Mouse (Mus musculus) stomach, postnatal 0 days (tissue): ENCODE results near the gene Zfp804a. TPM values are rescaled to one million over a fixed set of nuclear protein-coding genes. Genes with fewer than 3 reads are reported as not detected.

ENCODE experiments used
- ATAC-seq: fragments of 200-750 bp; cut with Nextera tagmentation; 2 replicates; pipeline ENCODE4 v1.8.0; 2017; ENCODE audit not compliant: low FRiP score, low TSS enrichment
- DNase-seq: peaks from one replicate; pipeline ENCODE4 v3.0.0-alpha.2; 2016; ENCODE audit warnings: low spot score
- H3K27ac ChIP-seq: fragments of 300-500 bp; sonication (generic); replicated peaks from 2 replicates; pipeline ENCODE4 v1.5.1; 2014; ENCODE audit warnings: mild to moderate bottlenecking, control low read depth
- H3K27me3 ChIP-seq: fragments of 300-500 bp; sonication (generic); 2 replicates; pipeline ENCODE4 v1.6.1; 2014; ENCODE audit warnings: low read length; ENCODE audit not compliant: control insufficient read depth, insufficient read depth
- H3K36me3 ChIP-seq: fragments of 300-500 bp; sonication (generic); 2 replicates; pipeline ENCODE4 v1.6.1; 2014; ENCODE audit warnings: low read length, mixed read lengths; ENCODE audit not compliant: control insufficient read depth, insufficient read depth
- H3K4me1 ChIP-seq: fragments of 300-500 bp; sonication (generic); replicated peaks from 2 replicates; pipeline ENCODE4 v1.6.1; 2014; ENCODE audit warnings: antibody characterized with exemption; ENCODE audit not compliant: control insufficient read depth, insufficient read depth
- H3K4me2 ChIP-seq: fragments of 300-500 bp; sonication (generic); replicated peaks from 2 replicates; pipeline ENCODE4 v1.6.1; 2014; ENCODE audit warnings: low read depth, mild to moderate bottlenecking, control low read depth, moderate library complexity
- H3K4me3 ChIP-seq: fragments of 300-500 bp; sonication (generic); 2 replicates; pipeline ENCODE4 v1.5.1; 2014; ENCODE audit warnings: low read depth, low read length, control low read depth
- H3K9ac ChIP-seq: fragments of 300-500 bp; sonication (generic); 2 replicates; pipeline ENCODE4 v1.6.1; 2014; ENCODE audit warnings: mild to moderate bottlenecking, low read length, control low read depth, mixed read lengths
- H3K9me3 ChIP-seq: fragments of 300-500 bp; sonication (generic); 2 replicates; pipeline ENCODE4 v1.6.1; 2016; ENCODE audit warnings: low read length; ENCODE audit not compliant: control insufficient read depth
- CTCF ChIP-seq: IDR thresholded peaks from 2 replicates; pipeline ENCODE4 v1.5.1; 2016; ENCODE audit warnings: antibody characterized with exemption, low read depth, mild to moderate bottlenecking, moderate library complexity
- EP300 ChIP-seq: optimal IDR thresholded peaks from 2 replicates; pipeline ENCODE3; 2016; ENCODE audit warnings: antibody characterized with exemption
- WGBS: fragments of 180-500 bp; shearing (Covaris S2); extraction: QIAGEN DNeasy Blood & Tissue Kit; methylation state at CpG from one replicate; pipeline ENCODE4 v1.1.7; 2014; 5-methylcytosine and 5-hydroxymethylcytosine counted together
- polyA plus RNA-seq: library from polyadenylated mRNA; unstranded; fragments of >200 nt; fragmentation: Nextera tagmentation; extraction: Ambion mirVana; gene quantifications from 2 replicates; pipeline ENCODE4 v1.2.1, GENCODE M21; 2015

Zfp804a gene
- polyA plus RNA-seq, 1 experiment from 2014 or later, result 0.75 TPM

DNA sequence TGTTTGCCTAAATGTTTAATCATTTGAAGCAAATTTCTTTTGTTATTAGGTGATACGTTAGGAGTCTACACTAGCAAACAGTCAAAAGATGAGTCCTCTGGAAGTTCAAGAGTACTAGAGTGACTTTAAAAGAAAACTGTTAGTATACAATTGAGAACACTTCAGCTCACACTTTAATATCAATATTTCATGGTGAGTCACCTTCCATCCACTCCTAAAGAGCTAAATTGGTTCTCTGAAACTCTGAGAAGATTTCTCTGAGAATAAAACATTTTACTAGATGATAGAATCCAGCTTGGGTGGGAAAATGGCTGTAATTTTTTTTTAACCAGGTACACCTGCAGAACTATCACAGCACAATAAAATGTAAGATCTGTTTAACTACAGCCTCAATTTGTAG lies 157.6 kb downstream of the Zfp804a start:
- TF ChIP-seq EP300 (no peak), CTCF (no peak)
- H3K4me1 ChIP-seq, result no peaks in the 10 kb centered on the region
- DNase-seq (no peak), ATAC-seq (no peak)
- no peak overlapping the region for H3K4me2 ChIP-seq
- no peak overlapping the region for H3K9ac ChIP-seq
- H3K27ac ChIP-seq, result no peak overlapping the region
- no peaks in the 10 kb centered on the region for H3K36me3 ChIP-seq
- no peak overlapping the region for H3K4me3 ChIP-seq
- 68% methylated on average over 1 of the region's 1 CpGs for WGBS
- H3K27me3 ChIP-seq, result no peaks in the 10 kb centered on the region
- H3K9me3 ChIP-seq, result no peaks in the 10 kb centered on the region

DNA sequence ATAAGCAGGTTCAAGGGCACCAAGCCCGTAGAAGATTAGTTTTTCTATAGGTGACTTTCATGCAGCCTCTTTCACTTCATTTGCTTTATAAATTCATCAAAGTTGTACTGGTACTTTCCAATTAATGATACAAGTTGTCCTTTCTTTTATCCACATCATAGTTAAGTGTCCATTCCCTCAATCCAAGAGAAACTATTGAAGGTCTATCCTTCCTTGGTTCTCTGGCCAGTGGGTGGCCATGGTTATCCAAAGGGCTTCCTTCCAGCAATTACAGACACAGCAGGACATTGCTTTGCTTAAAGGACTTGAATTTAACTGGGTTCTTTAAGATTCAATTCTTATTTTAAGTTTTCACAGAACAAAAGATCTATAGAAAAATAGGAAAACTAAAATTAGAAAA lies 158.9 kb downstream of the Zfp804a start:
- H3K36me3 ChIP-seq, result no peaks in the 10 kb centered on the region
- H3K4me3 ChIP-seq, result no peak overlapping the region
- H3K9ac ChIP-seq, result no peak overlapping the region
- TF ChIP-seq EP300 (no peak), CTCF (no peak)
- no peak for ATAC-seq
- no peak overlapping the region for H3K27ac ChIP-seq
- H3K27me3 ChIP-seq, result no peaks in the 10 kb centered on the region
- H3K4me2 ChIP-seq, result no peak overlapping the region
- H3K9me3 ChIP-seq, result no peaks in the 10 kb centered on the region
- no peak for DNase-seq
- H3K4me1 ChIP-seq, result no peaks in the 10 kb centered on the region
- 80% methylated on average over 1 of the region's 1 CpGs for WGBS

DNA sequence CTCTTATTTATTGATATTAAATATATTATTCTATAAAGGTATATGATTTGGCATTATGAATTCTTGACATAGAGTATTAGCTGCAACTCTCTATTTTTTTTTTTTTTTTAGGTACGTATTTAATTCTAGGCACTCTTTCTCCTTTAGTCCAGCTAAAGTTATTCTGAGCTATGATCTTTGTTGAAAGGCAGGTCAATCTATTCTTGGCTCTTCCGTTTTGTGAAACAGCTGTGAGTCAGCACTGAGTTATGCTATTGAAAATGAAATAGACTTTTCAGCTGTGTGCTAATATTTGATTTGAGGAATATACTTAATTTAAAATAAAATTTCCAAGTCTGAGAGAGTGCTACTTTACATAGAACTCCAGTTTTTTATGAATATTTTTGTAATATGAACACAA lies 164.9 kb downstream of the Zfp804a start:
- ATAC-seq, result no peak
- no peak overlapping the region for H3K9ac ChIP-seq
- no peaks in the 10 kb centered on the region for H3K4me1 ChIP-seq
- no peak overlapping the region for H3K27ac ChIP-seq
- no peak overlapping the region for H3K4me3 ChIP-seq
- no peak for DNase-seq
- WGBS, result 40% methylated on average over 2 of the region's 2 CpGs
- no peaks in the 10 kb centered on the region for H3K27me3 ChIP-seq
- no peaks in the 10 kb centered on the region for H3K36me3 ChIP-seq
- H3K9me3 ChIP-seq, result no peaks in the 10 kb centered on the region
- H3K4me2 ChIP-seq, result no peak overlapping the region
- TF ChIP-seq EP300 (no peak), CTCF (no peak)

DNA sequence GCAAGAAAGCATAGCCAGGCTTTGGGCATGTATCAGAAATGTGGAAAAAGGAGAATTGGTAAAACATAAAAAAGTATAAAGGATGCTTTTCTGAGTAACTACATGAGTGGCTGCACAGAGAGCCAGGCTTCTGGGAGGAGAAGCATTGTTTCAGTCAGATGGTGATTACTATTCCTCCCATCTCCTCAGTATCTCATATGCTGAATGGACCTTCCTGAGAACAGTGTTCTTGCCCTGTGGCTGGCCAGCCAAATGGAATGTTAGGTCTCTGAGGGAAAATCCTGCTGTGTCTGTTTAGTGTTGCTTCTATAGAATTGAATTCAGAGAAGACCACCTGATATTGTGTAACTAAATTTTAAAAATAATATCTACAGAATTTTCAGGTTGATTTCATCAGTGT lies 193.0 kb downstream of the Zfp804a start:
- no peak overlapping the region for H3K9ac ChIP-seq
- H3K4me2 ChIP-seq, result no peak overlapping the region
- ATAC-seq (no peak), DNase-seq (no peak)
- no peaks in the 10 kb centered on the region for H3K4me1 ChIP-seq
- no peaks in the 10 kb centered on the region for H3K36me3 ChIP-seq
- no peak overlapping the region for H3K4me3 ChIP-seq
- no peak overlapping the region for H3K27ac ChIP-seq
- no peaks in the 10 kb centered on the region for H3K9me3 ChIP-seq
- no peak for TF ChIP-seq CTCF
- TF ChIP-seq EP300, result no peak
- H3K27me3 ChIP-seq, result no peaks in the 10 kb centered on the region

DNA sequence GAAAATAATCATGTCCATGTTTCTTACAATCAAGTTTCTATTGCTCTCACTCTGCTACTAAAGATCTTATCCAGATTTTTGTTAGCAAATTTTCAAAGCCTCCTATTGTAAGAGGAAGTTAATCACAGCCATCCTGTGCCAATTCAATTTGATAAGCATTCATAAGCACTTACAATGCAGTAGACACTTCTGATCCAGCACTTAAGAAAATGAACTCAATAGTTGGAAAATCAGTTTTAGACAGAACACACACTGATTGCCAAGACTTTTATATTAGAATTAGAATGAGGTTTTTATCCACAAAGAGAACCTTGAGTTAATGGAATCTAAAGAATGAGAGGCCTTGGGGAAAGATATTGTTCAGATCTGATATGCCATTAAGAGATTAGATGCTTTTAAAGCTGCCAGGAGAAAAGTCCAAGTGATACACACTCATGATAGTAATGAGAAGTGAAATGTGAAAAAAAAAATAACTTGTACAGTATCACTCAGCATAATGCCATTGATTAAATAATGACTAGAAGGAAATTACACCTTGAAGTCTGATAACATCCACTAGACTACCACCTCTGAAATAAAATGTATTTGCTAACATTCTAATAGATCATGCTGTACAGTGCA lies 194.0 kb downstream of the Zfp804a start:
- Histone ChIP-seq H3K4me3 (no peak overlapping the region), H3K9me3 (no peaks in the 10 kb centered on the region), H3K9ac (no peak overlapping the region), H3K4me2 (no peak overlapping the region), H3K4me1 (no peaks in the 10 kb centered on the region), H3K27me3 (no peaks in the 10 kb centered on the region), H3K36me3 (no peaks in the 10 kb centered on the region), H3K27ac (no peak overlapping the region)
- DNase-seq, result no peak
- no peak for ATAC-seq
- TF ChIP-seq CTCF (no peak), EP300 (no peak)

DNA sequence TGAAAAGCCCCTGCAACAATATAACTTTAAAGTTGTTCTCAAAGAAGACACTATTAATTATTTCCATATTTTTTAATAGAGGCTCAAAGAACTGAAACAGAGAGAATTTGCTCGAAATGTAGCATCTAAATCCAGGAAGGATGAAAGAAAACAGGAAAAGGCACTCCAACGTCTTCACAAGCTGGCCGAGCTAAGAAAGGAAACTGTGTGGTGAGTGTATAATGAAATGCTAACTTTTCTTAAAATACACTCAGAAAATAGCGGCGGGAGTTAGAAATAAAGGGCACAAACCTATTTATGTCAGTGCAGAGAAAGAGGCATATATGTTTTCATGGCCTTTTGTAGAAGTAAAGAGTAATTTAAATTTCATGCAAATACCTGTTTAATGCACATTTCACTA lies 200.4 kb downstream of the Zfp804a start:
- H3K9me3 ChIP-seq, result no peaks in the 10 kb centered on the region
- DNase-seq (no peak), ATAC-seq (no peak)
- H3K4me2 ChIP-seq, result no peak overlapping the region
- no peak overlapping the region for H3K27ac ChIP-seq
- no peak for TF ChIP-seq CTCF
- no peak for TF ChIP-seq EP300
- WGBS, result 72% methylated on average over 5 of the region's 5 CpGs
- no peaks in the 10 kb centered on the region for H3K36me3 ChIP-seq
- H3K9ac ChIP-seq, result no peak overlapping the region
- no peaks in the 10 kb centered on the region for H3K27me3 ChIP-seq
- H3K4me3 ChIP-seq, result no peak overlapping the region
- H3K4me1 ChIP-seq, result no peaks in the 10 kb centered on the region
